Mouse (Mus musculus): Measurements from ENCODE around the gene Arfgef2. TPM values are rescaled to one million over a fixed set of nuclear protein-coding genes. Genes with fewer than 3 reads are reported as not detected.

Arfgef2 gene
- polyA plus RNA-seq, 1 experiment from 2014 or later: 4.5 TPM

GRCm38 (mm10) chr2:166809499-166809898, 4.1 kb downstream of the Arfgef2 start:
- Histone ChIP-seq H3K27me3 (no peaks in the 10 kb centered on the region), H3K4me3 (replicated peaks) (no peak overlapping the region), H3K4me2 (replicated peaks) (no peak overlapping the region), H3K9me3 (replicated peaks) (no peaks in the 10 kb centered on the region), H3K27ac (replicated peaks) (no peak overlapping the region), H3K9ac (no peak overlapping the region), H3K36me3 (no peaks in the 10 kb centered on the region), H3K4me1 (peaks cover 13% of the 10 kb centered on the region)
- no peak for ATAC-seq (ENCODE audit: insufficient number of reproducible peaks, low FRiP score, low TSS enrichment, low read depth)
- 80% methylated on average over 5 of the region's 5 CpGs for WGBS

DNA sequence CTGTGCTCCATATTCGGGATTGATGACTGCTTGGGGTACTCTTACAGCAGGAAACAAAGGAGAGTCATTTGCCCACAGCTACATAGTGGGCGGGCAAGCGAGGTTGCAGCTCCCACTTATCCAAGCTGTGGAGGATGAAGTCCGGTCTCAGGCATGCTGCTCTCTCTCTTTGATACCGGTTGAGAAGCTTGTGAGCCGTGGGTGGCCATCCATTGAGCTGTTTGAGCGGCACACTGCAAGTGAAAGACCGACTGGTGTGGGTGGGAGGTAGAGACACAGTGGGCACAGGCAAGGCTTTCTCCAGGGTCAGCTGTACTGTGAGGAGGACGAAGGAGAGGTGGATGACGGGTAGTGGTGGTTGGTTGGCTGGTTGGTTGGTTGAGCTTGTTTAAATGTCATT, 5.4 kb downstream of the Arfgef2 start:
- Histone ChIP-seq H3K9me3 (replicated peaks) (no peaks in the 10 kb centered on the region), H3K4me1 (peaks cover 13% of the 10 kb centered on the region), H3K27me3 (no peaks in the 10 kb centered on the region), H3K36me3 (no peaks in the 10 kb centered on the region), H3K4me2 (replicated peaks) (no peak overlapping the region), H3K4me3 (replicated peaks) (no peak overlapping the region), H3K9ac (no peak overlapping the region), H3K27ac (replicated peaks) (no peak overlapping the region)
- WGBS: 85% methylated on average over 10 of the region's 10 CpGs
- ATAC-seq (ENCODE audit: insufficient number of reproducible peaks, low FRiP score, low TSS enrichment, low read depth): no peak

- WGBS: 81% methylated on average over 9 of the region's 9 CpGs
- Histone ChIP-seq H3K27me3 (no peaks in the 10 kb centered on the region), H3K4me3 (replicated peaks) (no peak overlapping the region), H3K4me2 (replicated peaks) (no peak overlapping the region), H3K9ac (no peak overlapping the region), H3K4me1 (no peaks in the 10 kb centered on the region; the same call in 1 of the 2 replicates), H3K36me3 (0 out of 2 replicates have a peak, but pooled peaks cover 3% of the 10 kb centered on the region), H3K9me3 (replicated peaks) (no peaks in the 10 kb centered on the region), H3K27ac (replicated peaks) (no peak overlapping the region)
- no peak for ATAC-seq (ENCODE audit: insufficient number of reproducible peaks, low FRiP score, low TSS enrichment, low read depth)
These were observed 13.2 kb downstream of the Arfgef2 start for GRCm38 (mm10) chr2:166818463-166819143.

- H3K9me3 ChIP-seq (replicated peaks): no peaks in the 10 kb centered on the region
- ATAC-seq (ENCODE audit: insufficient number of reproducible peaks, low FRiP score, low TSS enrichment, low read depth): no peak
- no peaks in the 10 kb centered on the region for H3K27me3 ChIP-seq
- no peak overlapping the region for H3K4me2 ChIP-seq (replicated peaks)
- no peak overlapping the region for H3K4me3 ChIP-seq (replicated peaks)
- no peak overlapping the region for H3K9ac ChIP-seq
- no peak overlapping the region for H3K27ac ChIP-seq (replicated peaks)
- H3K4me1 ChIP-seq: no peaks in the 10 kb centered on the region; the same call in 1 of the 2 replicates
- H3K36me3 ChIP-seq: 0 out of 2 replicates have a peak, but pooled peaks cover 3% of the 10 kb centered on the region
- 86% methylated on average over 8 of the region's 8 CpGs for WGBS
These were observed 14.5 kb downstream of the Arfgef2 start for GRCm38 (mm10) chr2:166819849-166820248.

- Histone ChIP-seq H3K9ac (no peak overlapping the region), H3K4me2 (replicated peaks) (no peak overlapping the region), H3K9me3 (replicated peaks) (no peaks in the 10 kb centered on the region), H3K27me3 (no peaks in the 10 kb centered on the region), H3K4me3 (replicated peaks) (no peak overlapping the region), H3K4me1 (no peaks in the 10 kb centered on the region; the same call in 1 of the 2 replicates), H3K36me3 (0 out of 2 replicates have a peak, but pooled peaks cover 3% of the 10 kb centered on the region), H3K27ac (replicated peaks) (no peak overlapping the region)
- no peak for ATAC-seq (ENCODE audit: insufficient number of reproducible peaks, low FRiP score, low TSS enrichment, low read depth)
- WGBS: 70% methylated on average over 2 of the region's 2 CpGs
These were observed 15.5 kb downstream of the Arfgef2 start for GRCm38 (mm10) chr2:166820844-166821243.

DNA sequence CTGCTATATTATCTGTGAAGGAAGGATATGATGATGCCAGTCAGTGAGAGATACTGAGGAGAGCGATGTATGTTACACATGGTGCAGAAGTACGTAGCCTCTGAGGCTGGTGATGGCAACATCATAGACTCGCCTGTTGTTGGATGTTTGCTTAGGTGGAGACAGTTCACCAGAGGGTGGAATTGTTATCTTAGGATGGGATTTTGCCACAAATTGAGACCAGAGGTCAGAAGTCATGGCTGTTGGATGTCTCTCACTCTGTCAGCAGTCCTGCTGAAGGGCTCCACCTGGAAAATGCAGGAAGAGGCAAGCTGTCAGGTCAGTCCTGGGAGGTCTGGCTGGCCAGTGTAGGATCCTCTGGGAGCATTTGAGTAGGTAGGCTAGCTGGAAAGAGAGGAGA, 16.0 kb downstream of the Arfgef2 start:
- no peak for ATAC-seq (ENCODE audit: insufficient number of reproducible peaks, low FRiP score, low TSS enrichment, low read depth)

GRCm38 (mm10) chr2:166822119-166822826, 16.9 kb downstream of the Arfgef2 start:
- Histone ChIP-seq H3K4me3 (replicated peaks) (no peak overlapping the region), H3K36me3 (0 out of 2 replicates have a peak, but pooled peaks cover 6% of the 10 kb centered on the region), H3K4me2 (replicated peaks) (no peak overlapping the region), H3K27me3 (no peaks in the 10 kb centered on the region), H3K9ac (no peak overlapping the region), H3K4me1 (no peaks in the 10 kb centered on the region; the same call in 1 of the 2 replicates), H3K27ac (replicated peaks) (no peak overlapping the region), H3K9me3 (replicated peaks) (no peaks in the 10 kb centered on the region)
- no peak for ATAC-seq (ENCODE audit: insufficient number of reproducible peaks, low FRiP score, low TSS enrichment, low read depth)
- WGBS: 74% methylated on average over 10 of the region's 10 CpGs

More for the DNA sequence above, 16.0 kb downstream of the Arfgef2 start:
- Histone ChIP-seq H3K36me3 (0 out of 2 replicates have a peak, but pooled peaks cover 3% of the 10 kb centered on the region), H3K4me1 (no peaks in the 10 kb centered on the region; the same call in 1 of the 2 replicates), H3K27me3 (no peaks in the 10 kb centered on the region), H3K9ac (no peak overlapping the region), H3K27ac (replicated peaks) (no peak overlapping the region), H3K9me3 (replicated peaks) (no peaks in the 10 kb centered on the region), H3K4me2 (replicated peaks) (no peak overlapping the region), H3K4me3 (replicated peaks) (no peak overlapping the region)
- 90% methylated on average over 3 of the region's 3 CpGs for WGBS

DNA sequence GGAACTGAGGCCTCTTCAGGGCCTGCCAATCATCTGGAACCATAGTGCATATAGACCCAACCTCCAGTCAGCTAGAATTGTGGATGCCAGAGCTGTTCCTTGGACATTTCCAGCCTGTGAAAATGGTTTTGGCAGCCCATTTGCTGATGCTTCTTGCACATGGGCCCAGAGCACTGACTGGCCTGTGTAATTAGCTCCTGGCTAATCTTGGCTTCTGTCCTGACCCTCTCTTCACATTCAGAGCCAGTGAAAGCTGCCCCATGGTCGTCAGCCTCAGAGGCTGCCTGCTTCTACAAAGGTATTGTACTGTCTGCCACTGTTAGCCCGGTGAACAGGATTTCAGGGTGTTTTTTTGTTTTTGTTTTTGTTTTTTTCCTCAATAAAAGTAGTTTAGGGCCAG, 17.5 kb downstream of the Arfgef2 start:
- Histone ChIP-seq H3K36me3 (0 out of 2 replicates have a peak, but pooled peaks cover 8% of the 10 kb centered on the region), H3K27ac (replicated peaks) (no peak overlapping the region), H3K4me3 (replicated peaks) (no peak overlapping the region), H3K9me3 (replicated peaks) (no peaks in the 10 kb centered on the region), H3K27me3 (no peaks in the 10 kb centered on the region), H3K4me2 (replicated peaks) (no peak overlapping the region), H3K9ac (no peak overlapping the region), H3K4me1 (no peaks in the 10 kb centered on the region; the same call in 1 of the 2 replicates)
- no peak for ATAC-seq (ENCODE audit: insufficient number of reproducible peaks, low FRiP score, low TSS enrichment, low read depth)
- WGBS: 75% methylated on average over 2 of the region's 2 CpGs

DNA sequence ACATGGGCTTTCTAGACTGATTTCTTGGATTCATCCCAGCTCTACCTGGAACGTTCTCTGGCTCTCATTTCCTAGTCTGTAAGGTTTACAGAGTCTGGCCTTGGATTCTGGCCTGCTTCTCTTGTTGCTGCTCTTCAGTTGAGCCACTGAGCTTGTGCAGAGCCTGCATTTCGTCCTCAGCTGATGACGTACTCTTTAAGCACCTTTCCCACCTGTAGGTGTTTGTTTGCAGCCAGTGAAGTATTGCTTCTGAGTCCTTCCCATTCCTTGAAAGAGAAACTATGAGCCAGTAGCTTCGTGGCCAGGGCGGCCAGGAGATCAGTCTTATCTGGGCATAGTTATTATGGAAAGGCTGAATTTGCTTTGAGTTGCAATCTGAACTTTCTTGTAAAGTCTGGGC, 19.0 kb downstream of the Arfgef2 start:
- 85% methylated on average over 5 of the region's 5 CpGs for WGBS
- Histone ChIP-seq H3K27ac (replicated peaks) (no peak overlapping the region), H3K4me1 (no peaks in the 10 kb centered on the region; the same call in 1 of the 2 replicates), H3K4me2 (replicated peaks) (no peak overlapping the region), H3K9me3 (replicated peaks) (no peaks in the 10 kb centered on the region), H3K36me3 (0 out of 2 replicates have a peak, but pooled peaks cover 8% of the 10 kb centered on the region), H3K9ac (no peak overlapping the region), H3K4me3 (replicated peaks) (no peak overlapping the region), H3K27me3 (no peaks in the 10 kb centered on the region)
- no peak for ATAC-seq (ENCODE audit: insufficient number of reproducible peaks, low FRiP score, low TSS enrichment, low read depth)

DNA sequence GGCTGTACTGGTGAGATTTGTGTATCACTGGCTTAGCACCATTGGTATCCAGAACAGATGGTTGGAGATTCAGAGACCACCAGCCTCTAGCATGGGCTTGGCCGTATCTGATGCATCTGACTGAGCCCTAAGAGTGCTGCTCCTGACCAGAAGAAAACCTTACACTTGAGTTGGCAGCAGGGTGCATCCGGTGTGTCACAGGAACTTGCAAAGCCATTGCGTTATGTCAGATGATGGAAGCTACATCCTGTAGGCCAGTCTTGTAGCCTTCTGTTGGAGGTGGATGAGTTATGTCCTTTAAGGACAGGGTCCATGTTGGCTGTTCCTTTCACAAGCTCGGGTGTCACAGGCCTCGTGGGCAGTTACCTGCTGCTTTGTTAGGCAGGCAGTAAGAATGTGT, 19.6 kb downstream of the Arfgef2 start:
- H3K4me1 ChIP-seq: no peaks in the 10 kb centered on the region; the same call in 1 of the 2 replicates
- H3K9ac ChIP-seq: no peak overlapping the region
- no peak overlapping the region for H3K4me2 ChIP-seq (replicated peaks)
- 0 out of 2 replicates have a peak, but pooled peaks cover 8% of the 10 kb centered on the region for H3K36me3 ChIP-seq
- no peak overlapping the region for H3K4me3 ChIP-seq (replicated peaks)
- no peak for ATAC-seq (ENCODE audit: insufficient number of reproducible peaks, low FRiP score, low TSS enrichment, low read depth)
- WGBS: 90% methylated on average over 5 of the region's 5 CpGs
- H3K27me3 ChIP-seq: no peaks in the 10 kb centered on the region
- no peak overlapping the region for H3K27ac ChIP-seq (replicated peaks)
- no peaks in the 10 kb centered on the region for H3K9me3 ChIP-seq (replicated peaks)

DNA sequence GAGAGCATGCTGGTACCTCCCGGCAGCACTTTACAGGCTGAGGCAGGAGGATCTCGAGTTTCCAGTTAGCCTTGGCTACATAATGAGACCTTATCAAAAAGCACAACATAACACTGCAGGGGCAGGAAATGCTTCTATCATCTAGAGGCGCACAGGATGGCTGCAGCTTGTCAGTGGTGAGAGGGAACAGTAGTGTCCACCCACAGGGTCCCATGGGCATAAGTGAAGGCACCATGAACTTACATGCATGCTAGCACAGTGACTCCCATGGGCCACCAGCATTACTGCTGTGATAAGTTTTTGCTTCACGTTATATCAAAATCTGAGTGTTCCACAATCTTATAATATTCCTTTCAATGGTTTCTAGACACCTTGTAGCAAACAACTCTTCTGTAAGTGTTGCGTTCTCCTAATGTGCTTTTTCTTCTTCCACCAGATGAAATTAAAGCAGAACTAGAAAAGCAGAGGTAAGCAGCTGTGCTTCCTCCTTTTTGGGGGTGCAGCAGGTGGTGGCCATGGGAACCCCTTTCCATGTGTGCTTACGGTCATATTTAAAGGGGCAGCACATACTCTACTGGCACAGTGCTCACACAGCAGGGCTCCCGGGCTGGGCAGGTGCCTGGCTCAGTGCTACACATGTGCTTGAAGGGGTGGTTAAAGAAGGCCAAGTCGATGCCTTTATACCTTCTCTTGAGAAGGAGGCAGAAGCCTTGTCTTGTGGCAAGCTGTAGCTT, 21.3 kb downstream of the Arfgef2 start:
- no peak overlapping the region for H3K9ac ChIP-seq
- no peak overlapping the region for H3K27ac ChIP-seq (replicated peaks)
- no peaks in the 10 kb centered on the region for H3K9me3 ChIP-seq (replicated peaks)
- no peak for ATAC-seq (ENCODE audit: insufficient number of reproducible peaks, low FRiP score, low TSS enrichment, low read depth)
- H3K4me3 ChIP-seq (replicated peaks): no peak overlapping the region
- whole genome bisulfite sequencing: 85% methylated on average over 8 of the region's 8 CpGs
- no peak overlapping the region for H3K4me2 ChIP-seq (replicated peaks)
- no peaks in the 10 kb centered on the region for H3K27me3 ChIP-seq
- H3K36me3 ChIP-seq: 0 out of 2 replicates have a peak, but pooled peaks cover 8% of the 10 kb centered on the region
- H3K4me1 ChIP-seq: no peaks in the 10 kb centered on the region

All from embryonic facial prominence, embryonic 15.5 days (tissue).